Mouse (Mus musculus): ENCODE results near the gene Slc11a2.

DNA sequence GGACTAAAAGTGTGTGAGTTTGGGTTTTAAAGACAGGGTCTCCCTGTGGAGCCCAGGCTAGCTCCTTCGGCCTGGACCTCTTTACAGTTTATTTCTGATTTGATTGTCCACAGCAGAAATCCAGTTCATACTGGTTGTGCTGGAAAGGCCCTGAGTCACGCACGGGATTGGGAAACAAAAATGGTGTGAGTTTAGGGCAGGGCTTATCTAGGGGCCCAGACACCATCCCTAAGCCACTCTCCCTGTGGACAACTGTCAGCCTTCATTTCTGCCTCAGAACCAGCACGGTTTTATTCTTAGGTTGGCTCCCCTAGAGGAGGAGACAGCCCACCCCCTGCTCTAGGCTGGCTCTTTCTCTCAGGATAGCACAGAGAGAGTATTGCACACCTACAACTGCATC is 8.4 kb upstream of the Slc11a2 start:
- TF ChIP-seq CTCF (IDR thresholded peaks at IDR 0.05) (no peak), POLR2A (IDR thresholded peaks at IDR 0.05; ENCODE audit: insufficient read depth, low read depth, low read length) (no peak)

Measured in heart, adult 2 months (tissue).